Mouse (Mus musculus): ENCODE results near the gene Zfp282.
"Not testable (repeated sequence)": the region's sequence is repeated elsewhere in the genome, so short reads cannot be mapped to it uniquely, and the experiment has no call there.

The Zfp282 gene

GRCm38 (mm10) chr6:47877058-47877457 lies at the start of gene Zfp282:
Gene Zfp282, plus strand, starts transcription at chr6:47877204.
- no peak for DNase-seq

GRCm38 (mm10) chr6:47827462-47827861 lies 49.5 kb upstream of the Zfp282 start:
- no peak for DNase-seq

- DNase-seq = peak in 1 of 2 experiments; percentile 19
Observed at GRCm38 (mm10) chr6:47828950-47829349, 48.1 kb upstream of the Zfp282 start.

GRCm38 (mm10) chr6:47830104-47831078 lies 46.6 kb upstream of the Zfp282 start, which contains the start of gene Zfp786:
Gene Zfp786, minus strand, starts transcription at chr6:47830867.
- peak; percentile 96 to 98 for DNase-seq

- no peak for DNase-seq
Observed at GRCm38 (mm10) chr6:47832220-47832619, 44.8 kb upstream of the Zfp282 start.

- DNase-seq = peak; percentile 95 to 99
Observed at GRCm38 (mm10) chr6:47835482-47835983, 41.5 kb upstream of the Zfp282 start, which contains the start of gene Zfp398. Gene Zfp398, plus strand, starts transcription at chr6:47835661.

- DNase-seq = peak; percentile 66 to 76
Observed at GRCm38 (mm10) chr6:47835984-47836521, 41.0 kb upstream of the Zfp282 start.

GRCm38 (mm10) chr6:47837630-47838029 lies 39.4 kb upstream of the Zfp282 start:
- DNase-seq = no peak

- DNase-seq = no peak
Observed at GRCm38 (mm10) chr6:47841077-47841476, 35.9 kb upstream of the Zfp282 start.

- no peak for DNase-seq
Observed at GRCm38 (mm10) chr6:47841831-47842230, 35.2 kb upstream of the Zfp282 start.

- no peak for DNase-seq
Observed at GRCm38 (mm10) chr6:47842337-47842736, 34.7 kb upstream of the Zfp282 start.

GRCm38 (mm10) chr6:47845779-47846178 lies 31.2 kb upstream of the Zfp282 start:
- no peak for DNase-seq

GRCm38 (mm10) chr6:47857241-47857640 lies 19.8 kb upstream of the Zfp282 start:
- peak; percentile 33 to 36 for DNase-seq

GRCm38 (mm10) chr6:47857729-47858128 lies 19.3 kb upstream of the Zfp282 start:
- not testable (repeated sequence) for DNase-seq

- no peak for DNase-seq
Observed at GRCm38 (mm10) chr6:47872266-47872665, 4.7 kb upstream of the Zfp282 start.

GRCm38 (mm10) chr6:47877461-47878132 lies 593 bp downstream of the Zfp282 start:
- peak; percentile 93 to 95 for DNase-seq

GRCm38 (mm10) chr6:47878133-47878514 lies 1.1 kb downstream of the Zfp282 start:
- no peak for DNase-seq

GRCm38 (mm10) chr6:47878593-47878992 lies 1.6 kb downstream of the Zfp282 start:
- peak in 1 of 2 experiments; percentile 17 for DNase-seq

- DNase-seq = no peak
Observed at GRCm38 (mm10) chr6:47879049-47879716, 2.2 kb downstream of the Zfp282 start.

- DNase-seq = no peak
Observed at GRCm38 (mm10) chr6:47880166-47880565, 3.2 kb downstream of the Zfp282 start.

- DNase-seq = no peak
Observed at GRCm38 (mm10) chr6:47888812-47889383, 11.9 kb downstream of the Zfp282 start.

GRCm38 (mm10) chr6:47899416-47899815 lies 22.4 kb downstream of the Zfp282 start:
- no peak for DNase-seq
